Mouse (Mus musculus) ES-E14 (cell line): ENCODE measurements around the gene A430005L14Rik. TPM values are rescaled to one million over a fixed set of nuclear protein-coding genes. Genes with fewer than 3 reads are reported as not detected.

Source experiments
- DNase-seq: peaks from one replicate; pipeline ENCODE4 v3.0.0-alpha.2; 2013; ENCODE audit warnings: low read depth, low spot score
- H3K27ac ChIP-seq: 2 replicates; pipeline ENCODE4 v1.5.1; 2012; ENCODE audit warnings: low read depth, mild to moderate bottlenecking, low read length, moderate library complexity, mixed read lengths; ENCODE audit not compliant: poor library complexity, insufficient read depth, severe bottlenecking
- H3K36me3 ChIP-seq: 2 replicates; pipeline ENCODE4 v1.6.1; 2012; ENCODE audit warnings: mild to moderate bottlenecking, low read length, moderate library complexity, mixed read lengths; ENCODE audit not compliant: control insufficient read depth, poor library complexity, insufficient read depth, severe bottlenecking
- H3K4me1 ChIP-seq, 2 experiments: fragments of 150-350 bp in 1 of 2; sonication (generic) in 1 of 2; 2 replicates each; pipeline ENCODE4 v1.6.1; 2012; ENCODE audit warnings: low read length in 2 of 2, mild to moderate bottlenecking in 1 of 2, mixed read lengths in 1 of 2; ENCODE audit not compliant: control insufficient read depth in 2 of 2, insufficient read depth in 2 of 2, poor library complexity in 1 of 2
- H3K4me3 ChIP-seq, 2 experiments: fragments of 150-350 bp in 1 of 2; sonication (generic) in 1 of 2; 2 replicates each; pipeline ENCODE4 v1.5.1; 2012; ENCODE audit warnings: low read length in 2 of 2, low read depth in 1 of 2, mild to moderate bottlenecking in 1 of 2, mixed read lengths in 1 of 2; ENCODE audit not compliant: insufficient read depth in 1 of 2, poor library complexity in 1 of 2, severe bottlenecking in 1 of 2
- H3K9ac ChIP-seq: 2 replicates; pipeline ENCODE4 v1.6.1; 2012; ENCODE audit warnings: low read depth, mild to moderate bottlenecking, low read length, mixed read lengths; ENCODE audit not compliant: poor library complexity, insufficient read depth, severe bottlenecking
- H3K9me3 ChIP-seq: fragments of 150-350 bp; sonication (generic); 2 replicates; pipeline ENCODE4 v1.6.1; 2012; ENCODE audit warnings: low read depth, mild to moderate bottlenecking, low read length; ENCODE audit not compliant: control insufficient read depth, insufficient read depth
- CHD2 ChIP-seq: IDR thresholded peaks from 2 replicates; pipeline ENCODE4 v1.6.1; 2014; ENCODE audit warnings: mild to moderate bottlenecking, low read depth, low read length, inconsistent platforms
- HCFC1 ChIP-seq: IDR thresholded peaks from 2 replicates; pipeline ENCODE4 v1.6.1; 2012; ENCODE audit warnings: low read length, inconsistent platforms, borderline replicate concordance; ENCODE audit not compliant: insufficient read depth
- MAFK ChIP-seq: IDR thresholded peaks from 2 replicates; pipeline ENCODE4 v1.6.1; 2014; ENCODE audit warnings: mild to moderate bottlenecking, low read depth, low read length, inconsistent platforms; ENCODE audit not compliant: insufficient read depth
- ZC3H11A ChIP-seq: IDR thresholded peaks from 2 replicates; pipeline ENCODE4 v1.6.1; 2012; ENCODE audit warnings: low read depth, mild to moderate bottlenecking, inconsistent platforms, low read length, borderline replicate concordance
- ZNF384 ChIP-seq: IDR thresholded peaks from 2 replicates; pipeline ENCODE4 v1.6.1; 2012; ENCODE audit warnings: low read depth, low read length, inconsistent platforms
- in situ Hi-C, 2 experiments: fragments of 600-800 bp; cut with MboI; formaldehyde crosslinking; loops; one replicate each; pipeline ENCODE4 v1.15.1; 2025; ENCODE audit warnings: low sequenced_read_pairs in 2 of 2, inconsistent platforms in 1 of 2; ENCODE audit not compliant: unreplicated experiment in 2 of 2
- total RNA-seq: library from RNA; depleted of rRNA; stranded (reverse); fragments of 300-350 nt; gene quantifications from 2 replicates; pipeline ENCODE4 v1.2.3, GENCODE M21; 2012

The A430005L14Rik gene
- total RNA-seq, 1 experiment: 71.4 TPM

DNA sequence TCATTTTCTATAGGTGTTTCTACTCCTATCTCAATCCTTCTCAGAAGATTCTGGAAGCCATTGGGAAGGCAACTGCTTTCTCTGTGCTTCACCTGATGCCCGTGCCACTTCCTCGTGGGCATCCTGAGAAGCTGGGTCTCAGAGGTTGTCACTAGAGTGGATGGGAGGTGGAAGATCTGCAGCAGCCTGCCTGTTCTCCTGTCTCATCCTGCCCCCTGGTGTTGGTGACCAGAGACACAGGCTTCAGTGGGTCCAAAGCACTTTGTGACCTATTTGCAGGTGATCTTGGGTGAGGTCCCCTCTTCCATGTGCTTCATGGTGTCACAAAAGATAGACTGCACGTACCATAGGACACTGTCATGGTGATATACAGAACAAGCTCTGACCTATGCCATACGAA, 13.8 kb upstream of the A430005L14Rik start:
- Histone ChIP-seq H3K36me3 (no peaks in the 10 kb centered on the region), H3K9me3 (no peaks in the 10 kb centered on the region), H3K4me1 (no peaks in the 10 kb centered on the region), H3K4me3 (no peak overlapping the region), H3K27ac (no peak overlapping the region), H3K9ac (no peak overlapping the region)
- in situ Hi-C loops: no loop called here
- TF ChIP-seq ZC3H11A (peak; percentile 70; the same call in 1 of the 2 replicates), ZNF384 (no peak)
- DNase-seq: no peak

GRCm38 (mm10) chr4:153944261-153944660, 12.8 kb upstream of the A430005L14Rik start:
- Histone ChIP-seq H3K36me3 (no peaks in the 10 kb centered on the region), H3K27ac (no peak overlapping the region), H3K4me3 (no peak overlapping the region), H3K9ac (no peak overlapping the region), H3K4me1 (no peaks in the 10 kb centered on the region), H3K9me3 (no peaks in the 10 kb centered on the region)
- in situ Hi-C loops: no loop called here
- TF ChIP-seq ZNF384: no peak
- no peak for TF ChIP-seq CHD2
- no peak for DNase-seq

- in situ Hi-C loops: no loop called here
- Histone ChIP-seq H3K9me3 (no peaks in the 10 kb centered on the region), H3K4me1 (no peaks in the 10 kb centered on the region), H3K27ac (no peak overlapping the region), H3K9ac (no peak overlapping the region), H3K36me3 (no peaks in the 10 kb centered on the region), H3K4me3 (no peak overlapping the region)
- TF ChIP-seq MAFK: no peak
- TF ChIP-seq CHD2: no peak
- TF ChIP-seq ZNF384: no peak
- TF ChIP-seq ZC3H11A: no peak
- TF ChIP-seq HCFC1: no peak
- DNase-seq: no peak
These were observed 11.3 kb upstream of the A430005L14Rik start for GRCm38 (mm10) chr4:153945741-153946140.

- H3K9ac ChIP-seq: no peak overlapping the region
- in situ Hi-C loops: no loop called here
These were observed 6.7 kb upstream of the A430005L14Rik start for GRCm38 (mm10) chr4:153950372-153950771.

DNA sequence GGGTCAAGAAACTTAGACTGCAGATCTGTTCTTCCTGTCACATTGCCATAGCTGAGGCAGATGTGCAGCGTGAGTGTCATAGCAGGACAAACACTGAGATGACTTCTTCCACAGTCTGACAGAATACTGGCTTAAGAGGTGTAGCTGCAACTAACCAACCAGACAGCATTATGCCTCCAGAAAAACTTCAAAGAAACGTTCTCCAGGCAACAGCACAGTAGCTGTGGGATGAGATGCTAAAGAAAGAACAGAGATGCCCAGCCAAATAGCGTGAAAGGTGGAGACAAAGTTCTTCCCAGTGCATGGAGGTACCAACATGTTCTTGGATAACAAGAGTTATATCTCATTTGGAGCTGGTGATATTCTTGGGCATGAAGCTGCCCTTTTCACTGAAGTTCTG, 5.9 kb upstream of the A430005L14Rik start:
- no peaks in the 10 kb centered on the region for H3K9me3 ChIP-seq
- H3K36me3 ChIP-seq: no peaks in the 10 kb centered on the region
- H3K27ac ChIP-seq: no peak overlapping the region
- in situ Hi-C loops: no loop called here
- no peak overlapping the region for H3K9ac ChIP-seq
- DNase-seq: no peak
- no peak overlapping the region for H3K4me3 ChIP-seq
- TF ChIP-seq CHD2: no peak
- TF ChIP-seq MAFK: no peak
- no peak for TF ChIP-seq ZC3H11A
- TF ChIP-seq ZNF384: no peak
- no peak for TF ChIP-seq HCFC1
- H3K4me1 ChIP-seq: peaks cover 0 to 4% of the 10 kb centered on the region in 2 experiments; a peak in 2 of 4 replicates

More at GRCm38 (mm10) chr4:153950372-153950771, 6.7 kb upstream of the A430005L14Rik start:
- no peaks in the 10 kb centered on the region for H3K9me3 ChIP-seq
- no peak overlapping the region for H3K27ac ChIP-seq
- DNase-seq: no peak
- TF ChIP-seq HCFC1 (no peak), ZNF384 (no peak), MAFK (no peak), CHD2 (no peak), ZC3H11A (no peak)
- peak overlapping the region in 1 of 2 experiments; percentile 35; a peak in 3 of 4 replicates for H3K4me3 ChIP-seq
- H3K4me1 ChIP-seq: peaks cover 0 to 4% of the 10 kb centered on the region in 2 experiments; a peak in 1 of 4 replicates
- H3K36me3 ChIP-seq: no peaks in the 10 kb centered on the region
